Mouse (Mus musculus) left cerebral cortex, postnatal 14 days (tissue): ENCODE measurements around the gene Ctbp1. TPM values are rescaled to one million over a fixed set of nuclear protein-coding genes. Genes with fewer than 3 reads are reported as not detected.
A peak's percentile ranks its signal among the peaks of the same experiment; 100 is the strongest.

Experiments
- DNase-seq, 2 experiments: peaks; one replicate each; pipeline ENCODE4 v3.0.0; 2021 to 2022; ENCODE audit warnings: low spot score in 2 of 2, mixed read lengths in 1 of 2
- intact Hi-C: fragments of 180-260 bp; cut with DNase I; formaldehyde crosslinking; loops from one replicate; pipeline ENCODE4 v1.15.1; 2025
- long read RNA-seq, 2 experiments: library from polyadenylated mRNA; stranded (forward); transcript quantifications; one replicate each; pipeline ENCODE4 v2.0.0; 2021
- total RNA-seq, 2 experiments: library from RNA; stranded (reverse); gene quantifications; 2 replicates each; pipeline ENCODE4 v1.2.3; 2021

Gene Ctbp1
- 100 to 1,000 TPM; 282 to 291 TPM for total RNA-seq
- long read RNA-seq, experiment 1, transcript Ctbp1-211 (10 exons, 2,436 nt), result minor isoform, 65 of 639 reads
- long read RNA-seq, experiment 1, transcript Ctbp1-201 (9 exons, 2,279 nt), result major isoform, 128 of 639 reads
- long read RNA-seq, experiment 1, partial matches to known transcripts, result 25 of 639 reads
- long read RNA-seq, experiment 1, other reads (novel, unspliced or antisense), result 418 of 639 reads
- long read RNA-seq, experiment 2, transcript Ctbp1-206 (8 exons, 2,091 nt), result minor isoform, 5 of 595 reads
- long read RNA-seq, experiment 2, transcript Ctbp1-211 (10 exons, 2,436 nt), result minor isoform, 63 of 595 reads
- long read RNA-seq, experiment 2, transcript Ctbp1-201 (9 exons, 2,279 nt), result major isoform, 110 of 595 reads
- long read RNA-seq, experiment 2, partial matches to known transcripts, result 21 of 595 reads
- long read RNA-seq, experiment 2, other reads (novel, unspliced or antisense), result 393 of 595 reads

DNA sequence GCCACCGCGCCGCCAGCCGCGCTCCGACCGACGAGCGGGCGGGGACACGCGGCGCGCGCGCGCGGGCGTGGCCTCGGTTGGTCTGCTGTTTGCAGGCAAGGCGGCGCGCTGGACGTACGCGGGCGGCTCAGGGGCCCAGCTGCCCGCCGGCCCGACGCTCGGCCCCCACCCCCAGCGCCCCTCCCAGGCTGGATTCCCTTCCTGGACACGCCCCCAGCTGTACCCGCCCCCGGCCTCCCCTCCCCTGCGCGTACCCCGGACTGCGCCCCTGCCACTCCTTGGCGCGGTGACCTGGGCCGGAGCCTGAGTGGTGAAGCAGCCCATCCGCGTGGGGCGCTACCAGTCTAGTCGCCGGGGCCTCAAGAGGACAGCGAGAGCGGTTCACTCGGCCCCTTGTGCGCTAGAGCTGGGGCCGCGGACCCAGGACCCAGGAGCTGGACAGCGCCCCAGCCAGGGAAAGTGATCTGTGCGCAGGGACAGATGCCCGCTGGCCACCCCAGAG, at the start of gene Ctbp1:
Gene Ctbp1, minus strand, starts transcription at position 42 of the 502 bp plus-strand sequence.
- peak; percentile 92 to 93 for DNase-seq
- intact Hi-C loops, result loop anchor here (1.0 to 5.0 kb wide), 4 partner anchors 61 to 162 kb away; partner anchors contain the start of gene Uvssa

DNA sequence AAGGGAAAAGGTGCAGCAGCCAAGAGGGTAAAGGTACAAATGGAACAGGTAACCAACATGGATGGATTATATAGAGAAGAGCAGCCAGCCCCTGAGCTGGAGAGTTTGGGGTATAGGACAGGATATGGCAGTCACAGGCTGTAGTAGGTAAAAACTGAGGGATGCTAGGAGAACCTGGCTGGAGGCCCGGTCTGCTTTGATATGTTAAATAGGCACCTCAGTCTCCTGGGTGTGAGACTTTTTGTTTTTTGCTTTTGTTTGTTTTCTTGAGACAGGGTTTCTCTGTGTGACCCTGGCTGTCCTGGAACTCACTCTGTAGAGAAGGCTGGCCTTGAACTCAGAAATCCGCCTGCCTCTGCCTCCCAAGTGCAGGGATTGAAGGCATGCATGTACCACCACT, 49.7 kb upstream of the Ctbp1 start:
- intact Hi-C loops, result no loop called here
- no peak for DNase-seq

- DNase-seq, result no peak
- intact Hi-C loops, result no loop called here
Measured at GRCm38 (mm10) chr5:33312192-33312591, 37.4 kb upstream of the Ctbp1 start.

DNA sequence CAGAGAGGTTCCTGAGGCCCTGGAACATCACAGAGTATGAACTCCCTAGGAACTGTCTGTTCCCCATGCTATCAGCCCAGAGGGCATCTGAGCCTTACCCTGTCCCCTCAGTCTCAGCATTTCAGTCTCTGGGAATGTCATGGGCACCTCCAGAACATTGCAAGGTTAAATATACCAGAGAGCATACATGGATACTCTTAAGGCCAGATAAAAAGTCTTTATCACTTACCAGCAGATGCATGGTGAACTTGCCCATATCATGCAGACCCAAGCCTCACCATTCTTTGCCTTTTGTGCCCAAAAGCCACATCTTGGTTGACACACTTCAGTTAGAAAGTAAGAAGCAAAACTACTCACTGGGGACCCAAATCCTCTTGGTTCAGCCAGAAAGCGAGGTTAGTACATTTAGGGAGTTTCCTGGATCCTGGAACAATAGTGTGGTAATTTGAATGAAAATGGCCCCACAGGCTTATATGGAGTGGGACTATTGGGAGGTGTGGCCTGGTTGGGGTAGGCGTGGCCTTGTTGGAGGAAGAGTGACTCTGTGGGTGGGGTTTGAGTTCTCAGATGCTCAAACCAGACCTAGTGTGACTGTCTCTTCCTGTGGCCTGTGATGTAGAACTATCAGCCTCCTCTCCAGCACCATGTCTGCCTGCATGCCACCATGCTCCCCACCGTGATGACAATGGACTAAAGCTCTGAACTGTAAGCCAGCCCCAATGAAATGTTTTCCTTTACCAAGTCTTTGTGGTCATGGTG, 36.1 kb upstream of the Ctbp1 start:
- no peak for DNase-seq

GRCm38 (mm10) chr5:33301801-33302200, 27.0 kb upstream of the Ctbp1 start:
- intact Hi-C loops, result no loop called here
- DNase-seq, result no peak

More for the DNA sequence above, 36.1 kb upstream of the Ctbp1 start:
- intact Hi-C loops, result no loop called here

GRCm38 (mm10) chr5:33297164-33297563, 22.4 kb upstream of the Ctbp1 start:
- intact Hi-C loops, result no loop called here
- no peak for DNase-seq

DNA sequence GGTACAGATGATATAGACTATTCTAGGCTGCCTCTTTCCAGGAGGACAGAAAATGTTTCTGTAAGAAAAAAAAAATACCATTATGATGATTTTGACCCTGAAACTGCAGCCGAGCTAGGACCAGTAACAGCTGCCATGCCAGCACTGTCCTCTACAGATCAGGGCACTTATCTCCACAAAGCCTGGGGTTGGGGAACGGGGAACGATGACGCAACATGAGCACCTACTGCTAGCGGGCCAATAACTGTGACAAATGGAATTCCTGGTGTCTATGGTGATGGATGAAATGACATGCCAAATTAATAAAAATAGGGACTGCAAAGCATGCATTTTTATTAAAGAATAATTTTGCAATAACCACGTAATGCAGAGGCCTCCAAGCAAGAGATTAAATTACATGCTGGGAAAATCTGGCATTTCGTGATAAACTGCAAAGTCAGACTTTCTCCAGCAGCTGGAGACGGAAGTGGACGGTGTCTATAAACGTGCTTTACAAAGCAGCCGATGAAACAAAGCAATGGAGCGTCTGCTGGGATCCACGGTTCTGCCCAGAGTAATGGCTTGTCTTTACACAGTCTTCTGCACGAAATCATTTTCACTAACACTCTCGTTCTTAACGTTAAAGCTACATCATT, 19.1 kb upstream of the Ctbp1 start:
- intact Hi-C loops, result no loop called here
- DNase-seq, result no peak

- no peak for DNase-seq
- intact Hi-C loops, result no loop called here
Measured at GRCm38 (mm10) chr5:33283951-33284350, 9.2 kb upstream of the Ctbp1 start.

- DNase-seq, result no peak
- intact Hi-C loops, result no loop called here
Measured at GRCm38 (mm10) chr5:33281428-33281827, 6.6 kb upstream of the Ctbp1 start.

DNA sequence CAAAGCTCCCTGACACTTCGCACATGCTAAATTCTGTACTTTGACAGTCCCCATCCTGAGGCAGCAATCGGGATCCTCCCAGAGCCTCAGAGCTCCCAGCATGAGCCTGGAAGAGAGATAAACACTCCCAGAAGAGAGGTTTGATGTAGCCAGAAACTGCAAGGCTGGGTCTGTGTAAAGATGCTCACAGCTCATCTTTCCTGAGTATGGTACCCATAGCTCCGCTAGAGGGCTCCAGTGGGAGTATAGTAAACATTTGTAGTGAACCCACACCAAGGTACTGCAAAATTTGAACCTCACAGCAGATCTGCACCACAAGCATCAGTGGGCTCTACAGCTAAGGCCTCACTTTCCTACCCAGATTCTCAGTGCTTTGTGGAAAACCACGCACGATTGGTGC, 4.2 kb upstream of the Ctbp1 start:
- intact Hi-C loops, result loop anchor here (5.0 kb wide), 1 partner anchor 158 kb away; no protein-coding TSS in a partner anchor
- peak; percentile 57 to 65 for DNase-seq

DNA sequence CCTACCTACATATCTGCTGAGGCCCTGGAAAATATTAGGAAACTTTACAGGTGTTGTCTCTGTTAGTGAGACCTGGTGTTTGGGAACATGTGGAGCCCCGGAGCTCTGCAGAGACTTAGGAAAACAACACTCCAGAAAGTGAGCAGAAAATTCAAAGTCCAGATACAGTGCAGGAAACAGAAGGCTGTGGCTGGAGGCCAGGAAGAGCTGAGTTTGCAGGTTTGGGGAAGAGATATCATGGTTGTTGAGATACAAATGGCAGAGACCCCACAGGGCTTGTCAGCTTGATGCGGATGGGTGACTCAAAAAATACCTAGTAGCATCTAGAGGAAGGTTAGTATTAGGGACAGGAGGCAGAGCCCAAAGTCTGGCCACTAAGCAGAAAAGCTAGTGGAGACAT, 2.5 kb upstream of the Ctbp1 start:
- no peak for DNase-seq
- intact Hi-C loops, result loop anchor here (5.0 kb wide), 1 partner anchor 160 kb away; no protein-coding TSS in a partner anchor

GRCm38 (mm10) chr5:33275754-33276153, 960 bp upstream of the Ctbp1 start:
- intact Hi-C loops, result loop anchor here (1.0 to 5.0 kb wide), 3 partner anchors 61 to 162 kb away; partner anchors contain the start of gene Uvssa
- no peak for DNase-seq

- intact Hi-C loops, result loop anchor here (2.0 to 5.0 kb wide), 2 partner anchors 72 to 104 kb away; partner anchors contain the start of gene Uvssa
- peak; percentile 93 for DNase-seq
Measured at GRCm38 (mm10) chr5:33274085-33274952, 475 bp downstream of the Ctbp1 start.

GRCm38 (mm10) chr5:33273777-33274084, 1.1 kb downstream of the Ctbp1 start:
- intact Hi-C loops, result loop anchor here (2.0 to 5.0 kb wide), 2 partner anchors 71 to 105 kb away; partner anchors contain the start of gene Uvssa
- DNase-seq, result peak; percentile 10 to 25

DNA sequence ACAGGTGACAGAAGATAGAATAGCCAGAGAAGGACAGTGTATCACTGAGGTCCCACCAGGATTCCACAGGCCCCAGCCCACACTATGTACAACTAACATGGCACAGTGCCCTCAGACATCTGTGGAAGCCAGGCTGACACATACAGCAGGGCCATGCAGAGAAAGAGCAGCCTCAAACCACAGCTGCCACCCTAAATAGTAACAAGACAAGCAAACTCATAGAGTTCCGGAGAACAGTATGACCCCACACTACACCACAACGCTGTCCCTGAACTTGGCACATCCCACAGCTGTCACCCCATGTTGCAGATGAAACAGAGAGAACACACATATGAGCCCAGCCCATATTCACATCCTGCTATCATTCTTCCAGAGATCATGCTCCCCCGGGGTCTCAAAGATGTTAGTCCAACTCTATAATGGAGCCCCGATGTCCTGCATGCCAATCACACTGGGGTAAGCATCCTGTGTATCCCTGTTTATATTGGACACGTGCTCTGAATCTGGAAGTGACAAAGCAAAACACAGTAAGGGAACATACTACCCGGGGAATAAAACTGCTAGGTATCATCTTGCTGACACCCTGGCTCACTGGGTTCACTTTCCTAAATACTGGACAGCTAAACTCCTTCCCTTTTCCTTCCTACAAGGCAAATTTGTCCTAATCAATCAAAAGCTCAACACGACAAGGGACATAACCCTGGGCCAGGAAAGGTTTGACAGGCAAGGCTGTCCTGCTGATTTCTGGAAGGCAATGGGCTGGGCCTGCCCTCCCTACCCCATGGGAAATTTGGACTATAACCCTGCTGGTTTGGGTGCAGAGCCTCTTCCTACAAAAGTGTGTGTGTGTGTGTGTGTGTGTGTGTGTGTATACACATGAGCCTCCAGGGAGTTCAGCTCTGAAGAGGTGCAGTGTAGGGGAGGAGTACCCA, 1.7 kb downstream of the Ctbp1 start:
- intact Hi-C loops, result loop anchor here (5.0 kb wide), 1 partner anchor 71 kb away; no protein-coding TSS in a partner anchor
- peak; percentile 17 to 63 for DNase-seq

DNA sequence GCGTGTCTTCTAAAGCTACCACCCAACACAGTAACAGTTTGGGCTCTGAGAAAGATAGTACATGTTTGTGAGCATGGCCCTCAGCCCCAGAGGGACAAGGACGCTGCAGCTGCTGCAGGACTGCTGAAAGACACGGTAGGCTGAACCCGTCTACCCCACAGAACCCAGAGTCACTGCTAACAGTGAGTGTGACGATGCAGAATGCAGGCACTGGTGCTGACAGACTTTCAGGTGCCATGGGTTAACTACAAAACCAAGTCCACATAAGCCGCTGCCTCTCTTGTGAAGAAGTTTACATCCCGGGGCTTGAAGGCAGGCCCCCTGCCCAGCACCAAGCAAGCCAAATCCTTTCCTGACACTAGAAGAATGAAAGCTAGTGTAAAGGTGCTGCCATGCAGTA, 2.6 kb downstream of the Ctbp1 start:
- intact Hi-C loops, result loop anchor here (5.0 kb wide), 1 partner anchor 70 kb away; no protein-coding TSS in a partner anchor
- DNase-seq, result no peak

DNA sequence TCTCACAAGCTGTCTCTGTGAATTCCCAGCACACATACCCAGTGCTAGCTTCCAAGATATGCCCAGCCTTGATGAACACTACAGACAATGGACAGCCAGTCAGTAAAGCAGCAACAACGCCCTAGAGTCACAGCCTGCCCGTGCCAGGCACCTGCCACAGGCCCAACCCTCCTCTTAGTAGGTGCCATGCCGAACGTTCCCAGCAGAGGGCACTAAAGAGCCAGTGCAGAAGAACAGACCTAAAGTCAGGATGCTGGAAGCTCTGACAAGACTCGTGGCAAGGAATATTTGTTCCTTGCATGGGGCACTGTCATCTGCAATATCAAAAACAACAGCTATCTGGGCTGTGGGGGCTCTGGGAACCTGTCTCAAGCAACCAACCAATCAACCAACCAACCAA, 4.2 kb downstream of the Ctbp1 start:
- intact Hi-C loops, result loop anchor here (5.0 kb wide), 1 partner anchor 68 kb away; no protein-coding TSS in a partner anchor

More for the DNA sequence above, 4.2 kb downstream of the Ctbp1 start:
- peak; percentile 87 to 90 for DNase-seq
